Mouse (Mus musculus): Measurements from ENCODE around the gene Dscam. TPM values are rescaled to one million over a fixed set of nuclear protein-coding genes. Genes with fewer than 3 reads are reported as not detected.

Gene Dscam
- polyA plus RNA-seq, 1 experiment = under 0.01 TPM

- H3K79me2 ChIP-seq (ENCODE audit: control insufficient read depth, insufficient read depth) = no peaks in the 10 kb centered on the region
Observed at GRCm38 (mm10) chr16:96630241-96630640, 540.3 kb downstream of the Dscam start.

GRCm38 (mm10) chr16:96629623-96630022, 540.9 kb downstream of the Dscam start:
- Histone ChIP-seq H3K27me3 (ENCODE audit: control insufficient read depth, insufficient read depth, insufficient read length) (no peaks in the 10 kb centered on the region), H3K4me2 (ENCODE audit: low read depth) (no peak overlapping the region), H3ac (ENCODE audit: control insufficient read depth, insufficient read length) (no peak overlapping the region), H3K79me2 (ENCODE audit: control insufficient read depth, insufficient read depth) (no peaks in the 10 kb centered on the region), H3K36me3 (ENCODE audit: control insufficient read depth, insufficient read depth) (no peaks in the 10 kb centered on the region), H3K4me3 (no peak overlapping the region)
- no peak for TF ChIP-seq E2F4 (IDR thresholded peaks at IDR 0.05; ENCODE audit: insufficient read depth)
- no peak for TF ChIP-seq MAX (IDR thresholded peaks at IDR 0.05; ENCODE audit: low read depth)
- no peak for TF ChIP-seq MYOG (IDR thresholded peaks at IDR 0.05; ENCODE audit: control insufficient read depth in 1 of 3, insufficient read depth in 1 of 3, insufficient read length in 2 of 3, low read depth in 2 of 3)
- TF ChIP-seq POLR2AphosphoS2 (IDR thresholded peaks at IDR 0.05; ENCODE audit: insufficient read length, low read depth) = no peak
- no peak for TF ChIP-seq POLR2A (IDR thresholded peaks at IDR 0.05; ENCODE audit: insufficient read length, low read depth)
- TF ChIP-seq CEBPB (IDR thresholded peaks at IDR 0.05; ENCODE audit: insufficient read depth, poor library complexity, severe bottlenecking) = no peak

More at GRCm38 (mm10) chr16:96630241-96630640, 540.3 kb downstream of the Dscam start:
- no peaks in the 10 kb centered on the region for H3K27me3 ChIP-seq (ENCODE audit: control insufficient read depth, insufficient read depth, insufficient read length)
- TF ChIP-seq E2F4 (IDR thresholded peaks at IDR 0.05; ENCODE audit: insufficient read depth) (no peak), SRF (IDR thresholded peaks at IDR 0.05; ENCODE audit: control insufficient read depth, insufficient read length, low read depth) (no peak), POLR2AphosphoS2 (IDR thresholded peaks at IDR 0.05; ENCODE audit: insufficient read length, low read depth) (no peak), USF1 (IDR thresholded peaks at IDR 0.05; ENCODE audit: low read depth) (no peak), CEBPB (IDR thresholded peaks at IDR 0.05; ENCODE audit: insufficient read depth, poor library complexity, severe bottlenecking) (no peak)
- H3K36me3 ChIP-seq (ENCODE audit: control insufficient read depth, insufficient read depth) = no peaks in the 10 kb centered on the region
- H3K4me2 ChIP-seq (ENCODE audit: low read depth) = no peak overlapping the region
- H3ac ChIP-seq (ENCODE audit: control insufficient read depth, insufficient read length) = no peak overlapping the region
- H3K4me3 ChIP-seq = no peak overlapping the region

- H3K4me3 ChIP-seq = no peak overlapping the region
- no peak for TF ChIP-seq MYOG (IDR thresholded peaks at IDR 0.05; ENCODE audit: control insufficient read depth in 1 of 3, insufficient read depth in 1 of 3, insufficient read length in 2 of 3, low read depth in 2 of 3)
- no peak for TF ChIP-seq POLR2AphosphoS2 (IDR thresholded peaks at IDR 0.05; ENCODE audit: insufficient read length, low read depth)
- TF ChIP-seq REST (IDR thresholded peaks at IDR 0.05; ENCODE audit: insufficient read depth, insufficient read length) = no peak
- no peak for TF ChIP-seq MYOD1 (IDR thresholded peaks at IDR 0.05; ENCODE audit: control insufficient read depth in 1 of 3, insufficient read length in 2 of 3, low read depth in 2 of 3)
- no peak for TF ChIP-seq E2F4 (IDR thresholded peaks at IDR 0.05; ENCODE audit: insufficient read depth)
- no peak for TF ChIP-seq SRF (IDR thresholded peaks at IDR 0.05; ENCODE audit: control insufficient read depth, insufficient read length, low read depth)
- TF ChIP-seq MAX (IDR thresholded peaks at IDR 0.05; ENCODE audit: low read depth) = no peak
- no peak for TF ChIP-seq TCF12 (IDR thresholded peaks at IDR 0.05; ENCODE audit: insufficient read depth, poor library complexity, severe bottlenecking)
- no peak for TF ChIP-seq CEBPB (IDR thresholded peaks at IDR 0.05; ENCODE audit: insufficient read depth, poor library complexity, severe bottlenecking)
- no peak for TF ChIP-seq TCF3 (IDR thresholded peaks at IDR 0.05; ENCODE audit: insufficient read length, low read depth)
- H3K4me2 ChIP-seq (ENCODE audit: low read depth) = no peak overlapping the region
- H3K36me3 ChIP-seq (ENCODE audit: control insufficient read depth, insufficient read depth) = no peaks in the 10 kb centered on the region
- no peaks in the 10 kb centered on the region for H3K79me2 ChIP-seq (ENCODE audit: control insufficient read depth, insufficient read depth)
- H3K27me3 ChIP-seq (ENCODE audit: control insufficient read depth, insufficient read depth, insufficient read length) = no peaks in the 10 kb centered on the region
- no peak overlapping the region for H3ac ChIP-seq (ENCODE audit: control insufficient read depth, insufficient read length)
Observed at GRCm38 (mm10) chr16:96625468-96625867, 545.1 kb downstream of the Dscam start.

- H3ac ChIP-seq (ENCODE audit: control insufficient read depth, insufficient read length) = no peak overlapping the region
- H3K36me3 ChIP-seq (ENCODE audit: control insufficient read depth, insufficient read depth) = no peaks in the 10 kb centered on the region
- H3K79me2 ChIP-seq (ENCODE audit: control insufficient read depth, insufficient read depth) = no peaks in the 10 kb centered on the region
- no peak overlapping the region for H3K4me2 ChIP-seq (ENCODE audit: low read depth)
- H3K4me3 ChIP-seq = no peak overlapping the region
- no peaks in the 10 kb centered on the region for H3K27me3 ChIP-seq (ENCODE audit: control insufficient read depth, insufficient read depth, insufficient read length)
- TF ChIP-seq TCF12 (IDR thresholded peaks at IDR 0.05; ENCODE audit: insufficient read depth, poor library complexity, severe bottlenecking) = no peak
- TF ChIP-seq TCF3 (IDR thresholded peaks at IDR 0.05; ENCODE audit: insufficient read length, low read depth) = no peak
- TF ChIP-seq CEBPB (IDR thresholded peaks at IDR 0.05; ENCODE audit: insufficient read depth, poor library complexity, severe bottlenecking) = no peak
- no peak for TF ChIP-seq MYOD1 (IDR thresholded peaks at IDR 0.05; ENCODE audit: control insufficient read depth in 1 of 3, insufficient read length in 2 of 3, low read depth in 2 of 3)
- no peak for TF ChIP-seq MYOG (IDR thresholded peaks at IDR 0.05; ENCODE audit: control insufficient read depth in 1 of 3, insufficient read depth in 1 of 3, insufficient read length in 2 of 3, low read depth in 2 of 3)
- no peak for TF ChIP-seq E2F4 (IDR thresholded peaks at IDR 0.05; ENCODE audit: insufficient read depth)
- TF ChIP-seq REST (IDR thresholded peaks at IDR 0.05; ENCODE audit: insufficient read depth, insufficient read length) = no peak
- TF ChIP-seq USF1 (IDR thresholded peaks at IDR 0.05; ENCODE audit: low read depth) = no peak
- TF ChIP-seq MAX (IDR thresholded peaks at IDR 0.05; ENCODE audit: low read depth) = no peak
- TF ChIP-seq SRF (IDR thresholded peaks at IDR 0.05; ENCODE audit: control insufficient read depth, insufficient read length, low read depth) = no peak
- no peak for TF ChIP-seq POLR2AphosphoS2 (IDR thresholded peaks at IDR 0.05; ENCODE audit: insufficient read length, low read depth)
- TF ChIP-seq POLR2A (IDR thresholded peaks at IDR 0.05; ENCODE audit: insufficient read length, low read depth) = no peak
Observed at GRCm38 (mm10) chr16:96624570-96625411, 545.8 kb downstream of the Dscam start.

GRCm38 (mm10) chr16:96620861-96621260, 549.7 kb downstream of the Dscam start:
- no peaks in the 10 kb centered on the region for H3K36me3 ChIP-seq (ENCODE audit: control insufficient read depth, insufficient read depth)
- no peaks in the 10 kb centered on the region for H3K27me3 ChIP-seq (ENCODE audit: control insufficient read depth, insufficient read depth, insufficient read length)
- H3K4me2 ChIP-seq (ENCODE audit: low read depth) = no peak overlapping the region
- H3K4me3 ChIP-seq = no peak overlapping the region
- no peaks in the 10 kb centered on the region for H3K79me2 ChIP-seq (ENCODE audit: control insufficient read depth, insufficient read depth)
- TF ChIP-seq SRF (IDR thresholded peaks at IDR 0.05; ENCODE audit: control insufficient read depth, insufficient read length, low read depth) (no peak), POLR2AphosphoS2 (IDR thresholded peaks at IDR 0.05; ENCODE audit: insufficient read length, low read depth) (no peak), MAX (IDR thresholded peaks at IDR 0.05; ENCODE audit: low read depth) (no peak), CEBPB (IDR thresholded peaks at IDR 0.05; ENCODE audit: insufficient read depth, poor library complexity, severe bottlenecking) (no peak), POLR2A (IDR thresholded peaks at IDR 0.05; ENCODE audit: insufficient read length, low read depth) (no peak), USF1 (IDR thresholded peaks at IDR 0.05; ENCODE audit: low read depth) (no peak), MYOD1 (IDR thresholded peaks at IDR 0.05; ENCODE audit: control insufficient read depth in 1 of 3, insufficient read length in 2 of 3, low read depth in 2 of 3) (no peak)
- no peak overlapping the region for H3ac ChIP-seq (ENCODE audit: control insufficient read depth, insufficient read length)

Data from myocyte (in vitro differentiated cells).